Mouse (Mus musculus) spleen, adult 10 weeks (tissue): Measurements from ENCODE around the gene Igsf11. TPM values are rescaled to one million over a fixed set of nuclear protein-coding genes. Genes with fewer than 3 reads are reported as not detected.

ENCODE experiments used
- polyA plus RNA-seq: library from polyadenylated mRNA; stranded (reverse); fragments of 350-450 nt; fragmentation: Illumina TruSeq; extraction: RNeasy Lipid Tissue Mini Kit (QIAGEN cat#74804); gene quantifications from one replicate; pipeline ENCODE4 v1.2.3, GENCODE M21; 2015; ENCODE audit warnings: low replicate concordance; ENCODE audit not compliant: insufficient read depth

Gene Igsf11
- 0.08 TPM for polyA plus RNA-seq

GRCm38 (mm10) chr16:38892371-38892770 is at the start of gene Igsf11:
Gene Igsf11, plus strand, starts transcription at chr16:38892671.

Other genes with a start within 250 kb of the Igsf11 start
- 11.5 TPM for gene Arhgap31, start 179.4 kb upstream of the Igsf11 start, polyA plus RNA-seq
- 10.9 TPM for gene B4galt4, start 150.4 kb upstream of the Igsf11 start, polyA plus RNA-seq
- 1.1 TPM for gene Upk1b, start 92.3 kb upstream of the Igsf11 start, polyA plus RNA-seq
- not detected for gene 4930435E12Rik, start 63.9 kb upstream of the Igsf11 start, polyA plus RNA-seq